In the genomic region with DNA sequence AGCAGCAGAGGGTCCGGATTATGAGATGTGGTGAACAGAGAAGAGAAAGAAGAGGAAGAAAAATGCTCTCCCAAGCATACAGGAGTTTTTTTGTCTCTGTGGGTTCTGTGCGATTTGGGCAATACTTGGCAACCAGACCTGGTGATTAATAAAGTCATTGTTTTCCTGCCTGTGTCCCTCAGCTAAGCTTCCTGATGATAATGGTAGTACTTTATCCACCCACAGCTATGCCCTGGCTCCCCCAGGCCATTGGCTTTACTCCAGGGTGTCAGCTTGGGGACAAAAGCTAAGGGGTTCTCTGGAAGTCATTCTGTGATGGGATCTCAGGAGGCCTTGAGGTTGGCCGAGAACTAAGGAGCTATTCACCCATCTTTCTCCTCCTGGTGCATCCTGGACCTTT, we compare ENCODE assay signal across 21 mouse cellular contexts. TPM values are rescaled to one million over a fixed set of nuclear protein-coding genes. Genes with fewer than 3 reads are reported as not detected.
A peak's percentile ranks its signal among the peaks of the same experiment; 100 is the strongest.
DNase-seq lines count a peak whose midpoint lies in the region; ATAC-seq and TF ChIP-seq lines count a peak whose summit lies in the region.
"Had no signal": no experiment of that assay in that cellular context is flagged by ENCODE, and none has a peak within 500 bp of the region (broad histone marks: within the 10 kb centered on the region; RNA-seq: fewer than 3 reads in every experiment).

No protein-coding gene starts in this region.

- no peak for TF ChIP-seq POLR2A in kidney, adult 2 months (IDR thresholded peaks at IDR 0.05; ENCODE audit: low read depth, low read length)

- no peaks in the 10 kb centered on the region for H3K9me3 ChIP-seq in kidney, embryonic 14.5 days (ENCODE audit: control insufficient read depth, low read length)
- no peaks in the 10 kb centered on the region for H3K9me3 ChIP-seq in hindbrain, embryonic 16.5 days (ENCODE audit: control insufficient read depth, low read length)
- H3K9me3 ChIP-seq: embryonic facial prominence, embryonic 13.5 days; forebrain, embryonic 15.5 days; heart, embryonic 10.5 days; limb, embryonic 12.5 days; liver, embryonic 13.5 days; neural tube, embryonic 12.5 days had no signal

- ATAC-seq in kidney, embryonic 14.5 days (ENCODE audit: low FRiP score, low TSS enrichment): no peak
- no peak for ATAC-seq in hindbrain, embryonic 16.5 days
- ATAC-seq: forebrain, embryonic 15.5 days had no signal

- H3K36me3 ChIP-seq in kidney, adult 2 months (ENCODE audit: control insufficient read depth, insufficient read depth, low read length): no peaks in the 10 kb centered on the region
- H3K36me3 ChIP-seq in kidney, embryonic 14.5 days (ENCODE audit: control insufficient read depth, insufficient read depth, low read length): no peaks in the 10 kb centered on the region
- H3K36me3 ChIP-seq in hindbrain, embryonic 16.5 days (ENCODE audit: control insufficient read depth, insufficient read depth, low read length): no peaks in the 10 kb centered on the region
- H3K36me3 ChIP-seq: embryonic facial prominence, embryonic 13.5 days; forebrain, embryonic 15.5 days; heart, embryonic 10.5 days; limb, embryonic 12.5 days; liver, embryonic 13.5 days; neural tube, embryonic 12.5 days had no signal

- H3K4me2 ChIP-seq in kidney, embryonic 14.5 days (replicated peaks; ENCODE audit: low read depth, low read length): no peak overlapping the region
- H3K4me2 ChIP-seq in hindbrain, embryonic 16.5 days (ENCODE audit: low read length): no peak overlapping the region
- H3K4me2 ChIP-seq: embryonic facial prominence, embryonic 13.5 days; forebrain, embryonic 15.5 days; limb, embryonic 12.5 days; liver, embryonic 13.5 days; midbrain, embryonic 11.5 days; neural tube, embryonic 12.5 days had no signal

- DNase-seq in kidney, adult 2 months: peak; percentile 73
- DNase-seq in brain, adult 2 months (ENCODE audit: low read depth, low spot score): peak; percentile 14
- peak; percentile 60 for DNase-seq in gonadal fat pad, adult 2 months (ENCODE audit: low read depth)
- DNase-seq in lung, postnatal 14 days: peak; percentile 54
- DNase-seq in heart, postnatal 25 days (ENCODE audit: low spot score): no peak
- DNase-seq: cerebellum, adult 11-12 months; cerebellum, postnatal 14 days; gastrocnemius, postnatal 14 days; liver, embryonic 13.5 days; thymus, postnatal 36 days had no signal

- intact Hi-C loops in heart, postnatal 25 days (cut with DNase I): no loop called here

- H3K4me1 ChIP-seq in kidney, adult 2 months (ENCODE audit: control insufficient read depth, insufficient read depth, low read length): no peaks in the 10 kb centered on the region
- no peaks in the 10 kb centered on the region for H3K4me1 ChIP-seq in kidney, embryonic 14.5 days (ENCODE audit: control insufficient read depth, insufficient read depth, low read length)
- no peaks in the 10 kb centered on the region for H3K4me1 ChIP-seq in hindbrain, embryonic 16.5 days (ENCODE audit: control insufficient read depth, insufficient read depth, low read depth, low read length)
- H3K4me1 ChIP-seq: forebrain, embryonic 15.5 days; liver, embryonic 13.5 days; neural tube, embryonic 12.5 days had no signal

- TF ChIP-seq CTCF in kidney, adult 2 months (conservative IDR thresholded peaks at IDR 0.05; ENCODE audit: insufficient read depth, insufficient read length, low read depth, low read length): no peak

- 86% methylated on average over 3 of the region's 3 CpGs for WGBS in kidney, adult 2 months
- WGBS in kidney, embryonic 14.5 days: 85% methylated on average over 3 of the region's 3 CpGs
- 68% methylated on average over 3 of the region's 3 CpGs for WGBS in hindbrain, embryonic 16.5 days

- H3K9ac ChIP-seq in kidney, embryonic 14.5 days (ENCODE audit: low read depth, low read length): no peak overlapping the region
- no peak overlapping the region for H3K9ac ChIP-seq in hindbrain, embryonic 16.5 days (ENCODE audit: low read depth, low read length)
- H3K9ac ChIP-seq: embryonic facial prominence, embryonic 13.5 days; forebrain, embryonic 15.5 days; limb, embryonic 12.5 days; liver, embryonic 13.5 days; neural tube, embryonic 12.5 days had no signal

- peak overlapping the region; percentile 71 for H3K27ac ChIP-seq in kidney, adult 2 months (ENCODE audit: insufficient read depth, low read depth, low read length)
- no peak overlapping the region for H3K27ac ChIP-seq in kidney, embryonic 14.5 days (ENCODE audit: low read depth, low read length)
- no peak overlapping the region for H3K27ac ChIP-seq in hindbrain, embryonic 16.5 days (ENCODE audit: low read depth, low read length)
- H3K27ac ChIP-seq: embryonic facial prominence, embryonic 13.5 days; forebrain, embryonic 15.5 days; heart, embryonic 10.5 days; limb, embryonic 12.5 days; liver, embryonic 13.5 days; macrophage; neural tube, embryonic 12.5 days had no signal

- no peaks in the 10 kb centered on the region for H3K27me3 ChIP-seq in kidney, adult 2 months (replicated peaks; ENCODE audit: control insufficient read depth, insufficient read depth, low read length)
- no peaks in the 10 kb centered on the region for H3K27me3 ChIP-seq in kidney, embryonic 14.5 days (ENCODE audit: control insufficient read depth, insufficient read depth, low read length)
- H3K27me3 ChIP-seq in hindbrain, embryonic 16.5 days (replicated peaks; ENCODE audit: control insufficient read depth, insufficient read depth, low read length): no peaks in the 10 kb centered on the region
- H3K27me3 ChIP-seq: embryonic facial prominence, embryonic 13.5 days; forebrain, embryonic 15.5 days; limb, embryonic 12.5 days; liver, embryonic 13.5 days; neural tube, embryonic 12.5 days had no signal

- H3K4me3 ChIP-seq in kidney, adult 2 months (ENCODE audit: insufficient read depth, low read depth, low read length): no peak overlapping the region
- H3K4me3 ChIP-seq in kidney, embryonic 14.5 days (ENCODE audit: low read length): no peak overlapping the region
- H3K4me3 ChIP-seq in hindbrain, embryonic 16.5 days (ENCODE audit: low read length): no peak overlapping the region
- H3K4me3 ChIP-seq: embryonic facial prominence, embryonic 13.5 days; forebrain, embryonic 15.5 days; heart, embryonic 10.5 days; limb, embryonic 12.5 days; liver, embryonic 13.5 days; neural tube, embryonic 12.5 days had no signal

RNA-seq across cellular contexts. Expression of gene Ltf, which starts 7.0 kb away (rescaled TPM):
- 0.39 and 0.63 TPM in 2 replicates for polyA plus RNA-seq in kidney, adult 2 months (2012; rRNA removed)
- polyA plus RNA-seq in kidney, embryonic 14.5 days (2014; fragmentation: Nextera tagmentation; extraction: Ambion mirVana): 0.31 and 0.41 TPM in 2 replicates
- 13.8 and 92.0 TPM in 2 replicates for polyA plus RNA-seq in gonadal fat pad, adult 2 months (2012; rRNA removed)
- polyA plus RNA-seq in hindbrain, embryonic 16.5 days (2015; fragmentation: Nextera tagmentation; extraction: Ambion mirVana): 1.0 and 1.3 TPM in 2 replicates
- under 1 TPM in 1 of 2 experiments, not detected in 1; 0.78 TPM for total RNA-seq in heart, postnatal 25 days (2021)
- polyA plus RNA-seq: hindbrain, embryonic 11.5 days; testis, adult 2 months had no signal

RNA-seq across cellular contexts. Expression of gene Rtp3, which starts 21.7 kb away (rescaled TPM):
- 9.8 and 11.4 TPM in 2 replicates for polyA plus RNA-seq in kidney, adult 2 months (2012; rRNA removed)
- 0.32 TPM in 1 of 2 replicates, not detected in the other for polyA plus RNA-seq in kidney, embryonic 14.5 days (2014; fragmentation: Nextera tagmentation; extraction: Ambion mirVana)
- 4.6 and 4.7 TPM in 2 replicates for polyA plus RNA-seq in gonadal fat pad, adult 2 months (2012; rRNA removed)
- polyA plus RNA-seq in hindbrain, embryonic 16.5 days (2015; fragmentation: Nextera tagmentation; extraction: Ambion mirVana): not detected in 2 replicates
- 1 to 10 TPM; 4.0 to 4.3 TPM for total RNA-seq in heart, postnatal 25 days (2021)
- polyA plus RNA-seq: forebrain, embryonic 15.5 days; hindbrain, embryonic 11.5 days; limb, embryonic 12.5 days; macrophage; neural tube, embryonic 12.5 days had no signal

RNA-seq across cellular contexts. Expression of gene Ccrl2, which starts 45.3 kb away (rescaled TPM):
- polyA plus RNA-seq in kidney, adult 2 months (2012; rRNA removed): 11.1 and 13.8 TPM in 2 replicates
- polyA plus RNA-seq in kidney, embryonic 14.5 days (2014; fragmentation: Nextera tagmentation; extraction: Ambion mirVana): 0.61 and 0.83 TPM in 2 replicates
- 3.1 and 5.0 TPM in 2 replicates for polyA plus RNA-seq in gonadal fat pad, adult 2 months (2012; rRNA removed)
- 0.86 and 1.2 TPM in 2 replicates for polyA plus RNA-seq in hindbrain, embryonic 16.5 days (2015; fragmentation: Nextera tagmentation; extraction: Ambion mirVana)
- total RNA-seq in heart, postnatal 25 days (2021): 10 to 100 TPM in 1 of 2 experiments, 1 to 10 TPM in 1; 8.2 to 10.4 TPM
